Mouse (Mus musculus) hindbrain, embryonic 16.5 days (tissue): ENCODE data around the gene Mroh2a. TPM values are rescaled to one million over a fixed set of nuclear protein-coding genes. Genes with fewer than 3 reads are reported as not detected.

ENCODE experiments used
- ATAC-seq: fragments of 200-750 bp; cut with Nextera tagmentation; 2 replicates; pipeline ENCODE4 v1.8.0; 2017; ENCODE audit warnings: moderate TSS enrichment, moderate library complexity
- H3K27ac ChIP-seq: fragments of 300-500 bp; sonication (generic); 2 replicates; pipeline ENCODE4 v1.5.1; 2014; ENCODE audit warnings: low read depth, mild to moderate bottlenecking, control low read depth, low read length, moderate library complexity
- H3K27me3 ChIP-seq: fragments of 300-500 bp; sonication (generic); replicated peaks from 2 replicates; pipeline ENCODE4 v1.6.1; 2014; ENCODE audit warnings: low read length; ENCODE audit not compliant: control insufficient read depth, insufficient read depth
- H3K36me3 ChIP-seq: fragments of 300-500 bp; sonication (generic); 2 replicates; pipeline ENCODE4 v1.6.1; 2014; ENCODE audit warnings: mild to moderate bottlenecking, low read length, moderate library complexity, mixed read lengths; ENCODE audit not compliant: control insufficient read depth, insufficient read depth
- H3K4me1 ChIP-seq: fragments of 300-500 bp; sonication (generic); 2 replicates; pipeline ENCODE4 v1.6.1; 2014; ENCODE audit warnings: low read depth, low read length; ENCODE audit not compliant: control insufficient read depth, insufficient read depth
- H3K4me2 ChIP-seq: fragments of 300-500 bp; sonication (generic); 2 replicates; pipeline ENCODE4 v1.6.1; 2014; ENCODE audit warnings: mild to moderate bottlenecking, low read length, control low read depth, moderate library complexity
- H3K4me3 ChIP-seq: fragments of 300-500 bp; sonication (generic); 2 replicates; pipeline ENCODE4 v1.5.1; 2014; ENCODE audit warnings: mild to moderate bottlenecking, low read length, control low read depth, moderate library complexity
- H3K9ac ChIP-seq: fragments of 300-500 bp; sonication (generic); 2 replicates; pipeline ENCODE4 v1.6.1; 2014; ENCODE audit warnings: low read depth, mild to moderate bottlenecking, control low read depth, low read length, moderate library complexity
- H3K9me3 ChIP-seq: fragments of 300-500 bp; sonication (generic); 2 replicates; pipeline ENCODE4 v1.6.1; 2014; ENCODE audit warnings: mild to moderate bottlenecking, low read length, moderate library complexity; ENCODE audit not compliant: control insufficient read depth
- WGBS: fragments of 180-500 bp; shearing (Covaris S2); extraction: QIAGEN DNeasy Blood & Tissue Kit; methylation state at CpG from one replicate; pipeline ENCODE4 v1.1.7; 2014; 5-methylcytosine and 5-hydroxymethylcytosine counted together
- polyA plus RNA-seq: library from polyadenylated mRNA; unstranded; fragments of >200 nt; fragmentation: Nextera tagmentation; extraction: Ambion mirVana; gene quantifications from 2 replicates; pipeline ENCODE4 v1.2.1, GENCODE M21; 2015

Mroh2a gene
- polyA plus RNA-seq, 1 experiment from 2014 or later, result 0.45 TPM

DNA sequence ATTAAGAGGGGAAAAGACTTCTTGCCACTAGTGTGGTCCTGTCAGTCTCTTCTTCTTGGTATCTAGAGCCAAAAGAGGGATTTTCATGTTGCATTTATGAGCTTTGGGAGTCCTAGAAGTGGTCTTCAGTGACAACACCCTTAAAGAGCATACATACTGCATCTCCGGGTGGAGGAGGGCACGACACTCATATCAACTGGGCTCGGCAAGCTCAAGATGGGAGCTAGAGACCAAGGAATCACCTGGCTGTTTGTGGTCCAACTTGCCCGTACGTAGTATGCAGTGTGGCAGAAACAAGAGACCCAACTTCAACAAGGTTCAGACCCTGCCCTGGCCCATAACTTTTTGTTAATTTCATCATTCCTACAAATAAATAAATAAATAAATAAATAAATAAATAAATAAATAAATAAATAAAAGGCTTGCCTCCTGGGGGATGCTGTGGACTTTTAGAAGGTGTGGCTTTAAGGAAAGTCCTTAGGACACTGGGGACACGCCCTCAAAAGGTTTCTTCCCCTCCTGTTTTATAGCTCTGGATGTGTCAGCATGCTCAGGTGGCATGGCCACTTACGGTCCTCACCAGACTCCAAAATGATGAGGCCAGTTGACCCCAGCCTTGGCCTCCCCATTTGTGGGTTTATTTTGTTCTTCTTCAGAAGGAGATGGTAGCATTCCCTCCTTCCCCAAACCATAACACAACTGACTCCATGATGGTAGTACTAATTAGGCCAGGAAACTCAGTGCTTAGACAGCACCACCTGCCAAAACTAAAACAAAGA is 70.9 kb downstream of the Mroh2a start:
- no peaks in the 10 kb centered on the region for H3K27me3 ChIP-seq
- no peak for ATAC-seq
- H3K9me3 ChIP-seq, result peaks cover 63% of the 10 kb centered on the region
- no peaks in the 10 kb centered on the region for H3K36me3 ChIP-seq
- H3K4me3 ChIP-seq, result no peak overlapping the region
- no peak overlapping the region for H3K4me2 ChIP-seq
- WGBS, result 68% methylated on average over 7 of the region's 7 CpGs
- no peak overlapping the region for H3K9ac ChIP-seq
- H3K4me1 ChIP-seq, result no peaks in the 10 kb centered on the region
- H3K27ac ChIP-seq, result no peak overlapping the region

DNA sequence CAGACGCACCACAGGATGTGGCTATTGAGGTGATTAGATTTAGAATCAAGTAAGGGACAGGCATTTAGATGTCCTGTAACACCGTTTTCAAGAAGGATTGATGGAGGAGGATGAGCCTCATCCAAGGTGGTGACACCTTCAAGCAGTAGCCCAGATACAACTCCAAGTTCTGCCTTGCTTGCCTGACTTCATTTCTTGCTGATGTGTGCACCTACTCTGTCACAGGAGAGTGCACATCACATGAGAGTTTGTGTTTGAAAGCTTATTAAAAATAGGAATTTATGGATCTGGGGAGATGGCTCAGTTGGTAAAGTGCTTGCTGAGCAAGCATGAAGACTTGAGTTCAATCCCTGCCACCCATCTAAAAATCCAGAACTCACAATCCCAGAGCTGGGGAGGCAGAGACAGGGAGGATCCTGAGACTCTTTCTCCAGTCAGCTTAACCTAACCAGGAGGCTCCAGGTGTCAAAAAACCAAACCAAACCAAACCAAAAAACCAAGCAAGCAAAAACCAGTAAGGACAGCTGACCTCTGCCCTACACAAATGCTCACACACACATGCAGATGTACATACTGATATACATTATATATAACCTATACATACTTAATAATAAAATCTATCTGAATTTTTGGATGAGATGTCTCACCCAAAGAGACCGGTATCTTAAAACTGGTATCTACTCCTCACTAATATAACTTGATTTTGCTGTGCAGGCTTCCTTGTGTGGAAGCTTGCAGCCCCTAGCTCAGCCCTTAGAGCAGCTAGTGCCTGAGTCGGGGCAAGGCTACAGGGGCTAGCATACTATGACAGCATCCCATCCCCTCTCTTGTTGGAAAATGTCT is 72.1 kb downstream of the Mroh2a start:
- no peaks in the 10 kb centered on the region for H3K36me3 ChIP-seq
- H3K27me3 ChIP-seq, result no peaks in the 10 kb centered on the region
- no peak overlapping the region for H3K4me2 ChIP-seq
- no peak overlapping the region for H3K27ac ChIP-seq
- 66% methylated on average over 4 of the region's 4 CpGs for WGBS
- no peak overlapping the region for H3K9ac ChIP-seq
- H3K4me1 ChIP-seq, result no peaks in the 10 kb centered on the region
- no peak for ATAC-seq
- H3K9me3 ChIP-seq, result peaks cover 72% of the 10 kb centered on the region
- no peak overlapping the region for H3K4me3 ChIP-seq

DNA sequence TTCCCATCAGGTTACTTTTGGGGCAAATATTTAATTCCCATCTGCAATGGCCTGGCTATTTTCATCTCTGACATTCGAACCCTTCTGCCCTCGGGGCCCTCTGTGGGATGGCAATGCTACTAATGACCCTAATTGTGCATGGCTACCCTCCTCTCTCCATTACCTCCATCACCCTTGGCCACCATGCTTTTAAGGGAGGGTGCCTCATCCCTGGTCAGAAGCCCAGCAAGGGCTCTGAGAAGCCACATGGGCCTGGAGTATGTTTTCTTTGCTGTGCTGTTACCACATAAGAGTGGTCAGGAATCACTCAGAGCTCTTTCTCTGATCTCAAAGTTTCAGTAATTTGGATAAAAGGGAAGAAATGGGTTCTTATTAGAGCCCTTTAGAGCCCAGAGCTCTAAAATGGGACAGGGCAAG is 72.8 kb downstream of the Mroh2a start:
- Histone ChIP-seq H3K9me3 (peaks cover 75% of the 10 kb centered on the region), H3K27ac (no peak overlapping the region), H3K4me3 (no peak overlapping the region), H3K9ac (no peak overlapping the region), H3K4me2 (no peak overlapping the region), H3K27me3 (no peaks in the 10 kb centered on the region), H3K4me1 (no peaks in the 10 kb centered on the region), H3K36me3 (no peaks in the 10 kb centered on the region)
- no peak for ATAC-seq
- WGBS, result 83% methylated on average over 2 of the region's 2 CpGs

DNA sequence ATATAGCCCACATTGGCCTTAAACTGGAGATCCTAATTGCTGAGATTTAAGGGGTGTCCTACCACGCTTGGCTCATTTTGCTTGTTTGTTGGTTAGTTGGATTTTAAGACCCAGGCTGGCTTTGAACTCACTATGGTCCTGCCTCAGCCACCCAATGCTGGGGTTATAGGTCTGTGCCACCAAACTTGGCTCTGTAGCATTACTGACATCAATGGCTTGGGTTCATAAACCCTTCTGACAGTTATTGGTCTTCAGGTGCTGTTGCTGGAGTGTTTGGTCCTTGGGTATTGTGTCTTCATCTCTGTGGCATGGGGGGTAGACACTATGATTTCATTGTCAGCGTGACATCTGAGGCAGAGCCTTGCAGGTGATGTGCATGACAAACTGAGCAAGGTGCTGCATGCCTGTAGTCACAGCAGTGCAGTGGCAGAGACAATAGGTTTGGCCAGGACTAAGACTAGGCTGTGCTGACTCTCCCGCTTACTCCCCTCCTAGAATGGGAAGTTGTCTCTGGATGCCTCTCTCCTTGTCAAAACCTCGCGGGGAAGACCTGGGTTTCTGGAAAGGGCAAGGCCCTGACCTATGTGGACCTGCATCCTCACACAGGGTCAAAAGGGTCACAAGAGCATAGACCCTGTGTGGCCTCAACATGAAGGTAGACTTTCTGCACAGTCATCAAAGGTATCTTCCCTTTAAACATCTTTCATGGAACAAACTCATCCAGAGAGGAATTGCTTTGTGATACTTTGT is 73.7 kb downstream of the Mroh2a start:
- Histone ChIP-seq H3K27ac (no peak overlapping the region), H3K9me3 (peaks cover 80% of the 10 kb centered on the region), H3K36me3 (no peaks in the 10 kb centered on the region), H3K9ac (no peak overlapping the region), H3K4me2 (no peak overlapping the region), H3K4me1 (no peaks in the 10 kb centered on the region), H3K4me3 (no peak overlapping the region), H3K27me3 (no peaks in the 10 kb centered on the region)
- 45% methylated on average over 5 of the region's 5 CpGs for WGBS
- no peak for ATAC-seq

DNA sequence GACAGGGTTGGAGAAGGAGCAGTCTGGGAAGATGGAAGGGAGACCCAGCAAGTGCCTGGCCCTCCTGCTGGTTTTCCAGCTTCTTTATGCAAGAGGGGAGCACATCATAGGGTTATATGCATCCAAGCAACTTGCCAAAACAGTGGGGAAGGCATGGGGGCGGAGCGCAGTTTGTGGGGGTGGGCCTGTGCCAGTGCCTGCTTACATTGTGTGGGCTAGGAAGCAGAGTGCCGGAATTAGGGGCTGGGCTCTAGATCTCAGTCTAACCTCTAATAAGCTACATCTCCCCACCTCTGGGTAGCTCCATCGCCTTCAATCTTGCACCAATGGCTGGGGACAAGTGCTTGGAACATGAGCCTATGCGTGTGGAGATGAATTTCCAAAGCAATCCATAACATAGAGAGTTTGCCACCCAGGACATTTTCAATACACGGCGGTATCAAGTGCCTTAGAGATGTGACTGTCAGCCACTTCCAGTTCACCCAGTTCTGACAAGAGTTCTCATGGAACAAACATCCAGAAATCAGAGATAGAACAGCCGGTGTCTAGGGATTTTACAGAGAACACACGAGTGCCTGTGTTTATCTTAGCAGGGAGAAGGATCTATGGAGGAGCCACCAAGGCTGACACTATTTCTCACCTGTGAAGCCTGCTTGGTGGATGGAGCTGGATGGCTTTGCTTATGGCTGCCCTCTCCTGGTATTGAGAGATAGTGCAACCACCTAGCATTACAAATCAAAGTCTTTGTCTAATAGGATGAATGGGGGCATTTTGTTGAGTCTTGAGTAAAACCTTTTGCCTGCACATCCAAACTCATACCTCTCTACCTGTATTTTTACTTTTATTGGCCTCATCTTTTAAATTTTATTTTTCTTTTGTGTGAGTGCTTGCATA is 74.6 kb downstream of the Mroh2a start:
- WGBS, result 67% methylated on average over 9 of the region's 9 CpGs
- Histone ChIP-seq H3K4me3 (no peak overlapping the region), H3K27ac (no peak overlapping the region), H3K4me2 (no peak overlapping the region), H3K36me3 (no peaks in the 10 kb centered on the region), H3K9me3 (peaks cover 79% of the 10 kb centered on the region), H3K9ac (no peak overlapping the region), H3K27me3 (no peaks in the 10 kb centered on the region), H3K4me1 (no peaks in the 10 kb centered on the region)
- peak; percentile 13; the same call in 1 of the 2 replicates for ATAC-seq

DNA sequence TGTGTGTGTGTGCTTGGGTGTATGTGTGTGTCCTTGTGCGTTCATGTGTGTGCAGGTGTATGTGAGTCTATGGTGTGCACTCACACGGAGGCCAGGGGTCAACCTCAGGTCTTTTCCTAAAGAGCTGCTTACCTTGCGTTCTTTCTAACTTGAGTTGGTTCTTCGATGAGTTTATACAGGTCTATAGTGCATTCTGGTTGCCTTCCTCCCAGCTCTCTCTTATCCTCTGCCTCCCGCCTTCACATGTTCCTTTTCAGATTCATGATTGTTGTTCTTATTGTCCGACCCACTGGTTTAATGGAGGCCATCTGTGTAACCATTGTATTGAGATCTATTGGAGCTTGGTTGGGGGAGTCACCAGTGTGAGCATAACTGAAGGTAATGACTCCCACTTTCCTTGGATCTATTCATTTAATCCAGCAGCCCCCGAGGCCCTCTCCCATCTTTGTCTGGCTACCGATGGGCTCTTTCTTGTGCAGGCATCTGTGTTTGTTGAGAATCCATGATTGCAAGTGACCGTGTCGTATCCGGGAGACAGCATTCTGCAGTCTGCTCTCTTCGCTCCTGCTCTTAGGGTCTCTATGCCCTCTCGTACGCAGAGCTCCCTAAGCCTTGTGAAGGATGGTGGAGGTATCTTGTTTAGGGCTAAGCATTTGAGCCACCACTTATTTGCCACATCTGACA is 75.4 kb downstream of the Mroh2a start:
- no peak overlapping the region for H3K9ac ChIP-seq
- H3K36me3 ChIP-seq, result no peaks in the 10 kb centered on the region
- WGBS, result 63% methylated on average over 14 of the region's 14 CpGs
- ATAC-seq, result no peak
- peaks cover 83% of the 10 kb centered on the region for H3K9me3 ChIP-seq
- H3K4me1 ChIP-seq, result no peaks in the 10 kb centered on the region
- no peak overlapping the region for H3K4me2 ChIP-seq
- no peak overlapping the region for H3K4me3 ChIP-seq
- H3K27ac ChIP-seq, result no peak overlapping the region
- no peaks in the 10 kb centered on the region for H3K27me3 ChIP-seq

DNA sequence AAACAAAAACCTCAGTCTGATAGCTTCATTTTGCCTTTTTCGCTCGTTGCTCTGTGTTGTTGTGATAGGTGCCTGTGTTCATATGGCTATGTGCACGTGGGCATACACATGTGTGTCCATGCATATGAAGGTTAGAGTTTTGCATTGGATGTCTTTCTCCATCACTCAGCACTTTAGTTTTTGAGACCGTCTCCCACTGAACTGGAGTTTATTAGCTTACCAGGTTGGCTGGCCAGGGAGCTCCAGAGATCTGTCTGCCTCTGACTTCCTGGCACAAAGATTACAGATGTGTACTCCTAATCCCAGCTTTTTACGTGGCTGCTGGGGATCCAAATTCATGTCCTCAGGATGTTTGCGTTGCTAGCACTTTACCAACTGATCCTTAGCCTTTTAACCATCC is 77.0 kb downstream of the Mroh2a start:
- no peaks in the 10 kb centered on the region for H3K36me3 ChIP-seq
- H3K27ac ChIP-seq, result no peak overlapping the region
- H3K4me3 ChIP-seq, result no peak overlapping the region
- no peak overlapping the region for H3K4me2 ChIP-seq
- no peak for ATAC-seq
- H3K9me3 ChIP-seq, result peaks cover 85% of the 10 kb centered on the region
- 69% methylated on average over 6 of the region's 6 CpGs for WGBS
- H3K27me3 ChIP-seq, result no peaks in the 10 kb centered on the region
- no peaks in the 10 kb centered on the region for H3K4me1 ChIP-seq
- H3K9ac ChIP-seq, result no peak overlapping the region

DNA sequence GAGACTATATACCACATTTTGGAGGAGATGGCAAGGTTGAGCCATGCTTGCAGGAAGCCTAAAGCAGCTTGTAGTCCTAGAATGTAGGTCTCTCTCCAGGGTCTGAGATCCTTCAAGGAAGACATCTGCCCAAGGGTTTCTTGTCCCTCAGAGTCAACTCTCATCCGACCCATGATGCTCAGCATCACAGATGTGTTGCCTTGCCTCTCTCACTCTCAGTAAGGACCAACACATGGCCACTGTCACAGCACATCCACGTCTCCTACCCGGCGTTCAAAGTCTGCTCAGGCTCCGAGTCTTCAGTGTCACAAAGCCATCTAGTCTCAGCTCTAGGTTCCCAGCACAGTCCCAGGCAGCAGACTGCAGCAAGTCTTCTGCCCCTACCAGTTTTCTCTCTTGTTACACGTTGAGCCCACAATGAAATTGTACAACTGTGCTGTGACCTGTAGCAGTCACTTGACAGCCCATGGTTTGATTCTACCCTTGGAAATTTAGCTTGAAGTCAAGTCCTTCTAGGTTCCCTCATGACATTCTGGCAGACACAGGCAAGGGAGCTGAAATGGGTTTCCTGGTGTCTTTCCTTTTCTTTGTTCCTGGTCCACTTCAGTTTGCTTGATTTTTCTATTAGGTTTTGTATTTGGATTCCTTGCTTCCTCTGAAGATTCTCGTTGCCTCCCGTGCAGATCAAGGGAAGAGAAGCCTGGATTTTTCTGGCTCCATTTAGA is 77.6 kb downstream of the Mroh2a start:
- no peaks in the 10 kb centered on the region for H3K4me1 ChIP-seq
- WGBS, result 65% methylated on average over 8 of the region's 8 CpGs
- H3K27ac ChIP-seq, result no peak overlapping the region
- no peak overlapping the region for H3K4me3 ChIP-seq
- H3K4me2 ChIP-seq, result no peak overlapping the region
- H3K9ac ChIP-seq, result no peak overlapping the region
- ATAC-seq, result no peak
- peaks cover 85% of the 10 kb centered on the region for H3K9me3 ChIP-seq
- H3K36me3 ChIP-seq, result no peaks in the 10 kb centered on the region
- H3K27me3 ChIP-seq, result no peaks in the 10 kb centered on the region
